Mouse (Mus musculus): ENCODE measurements around the gene Borcs6.
A peak's percentile ranks its signal among the peaks of the same experiment; 100 is the strongest.
"Not testable (repeated sequence)": the region's sequence is repeated elsewhere in the genome, so short reads cannot be mapped to it uniquely, and the experiment has no call there.

Gene Borcs6

DNA sequence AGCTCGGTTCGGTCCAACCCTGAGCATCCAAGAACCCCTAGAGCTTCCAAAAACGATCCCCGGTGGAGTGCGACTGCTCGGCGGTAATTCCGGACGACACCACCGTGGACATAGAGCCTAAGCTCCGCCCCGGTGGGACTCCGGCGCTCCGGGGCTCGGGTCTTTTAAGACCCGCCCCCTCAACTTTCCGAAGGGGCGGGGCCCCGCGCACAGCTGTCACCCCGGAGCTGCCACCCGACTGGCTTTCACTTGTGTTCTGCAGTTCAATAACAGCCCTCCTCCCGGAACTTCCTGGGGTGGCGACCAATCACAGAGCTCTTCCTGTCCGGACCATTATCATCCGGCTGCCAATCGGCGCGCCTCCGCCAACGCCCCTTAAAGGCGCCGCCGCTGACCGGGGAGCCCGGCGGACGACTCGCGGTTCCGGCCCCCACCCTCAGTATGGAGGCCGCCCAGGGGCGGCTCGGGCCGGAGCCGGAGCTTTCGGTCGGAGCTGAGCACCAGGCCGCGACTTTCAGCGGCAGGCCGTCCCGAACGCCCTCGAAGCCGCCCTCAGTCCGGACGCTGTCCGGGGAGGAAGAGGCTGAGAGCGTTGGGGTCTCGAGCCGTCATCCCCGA lies at the start of gene Borcs6:
Borcs6 (plus strand) TSS at position 361 of the 618 bp plus-strand sequence.
- DNase-seq (ENCODE audit: low read depth) = peak; percentile 92

DNA sequence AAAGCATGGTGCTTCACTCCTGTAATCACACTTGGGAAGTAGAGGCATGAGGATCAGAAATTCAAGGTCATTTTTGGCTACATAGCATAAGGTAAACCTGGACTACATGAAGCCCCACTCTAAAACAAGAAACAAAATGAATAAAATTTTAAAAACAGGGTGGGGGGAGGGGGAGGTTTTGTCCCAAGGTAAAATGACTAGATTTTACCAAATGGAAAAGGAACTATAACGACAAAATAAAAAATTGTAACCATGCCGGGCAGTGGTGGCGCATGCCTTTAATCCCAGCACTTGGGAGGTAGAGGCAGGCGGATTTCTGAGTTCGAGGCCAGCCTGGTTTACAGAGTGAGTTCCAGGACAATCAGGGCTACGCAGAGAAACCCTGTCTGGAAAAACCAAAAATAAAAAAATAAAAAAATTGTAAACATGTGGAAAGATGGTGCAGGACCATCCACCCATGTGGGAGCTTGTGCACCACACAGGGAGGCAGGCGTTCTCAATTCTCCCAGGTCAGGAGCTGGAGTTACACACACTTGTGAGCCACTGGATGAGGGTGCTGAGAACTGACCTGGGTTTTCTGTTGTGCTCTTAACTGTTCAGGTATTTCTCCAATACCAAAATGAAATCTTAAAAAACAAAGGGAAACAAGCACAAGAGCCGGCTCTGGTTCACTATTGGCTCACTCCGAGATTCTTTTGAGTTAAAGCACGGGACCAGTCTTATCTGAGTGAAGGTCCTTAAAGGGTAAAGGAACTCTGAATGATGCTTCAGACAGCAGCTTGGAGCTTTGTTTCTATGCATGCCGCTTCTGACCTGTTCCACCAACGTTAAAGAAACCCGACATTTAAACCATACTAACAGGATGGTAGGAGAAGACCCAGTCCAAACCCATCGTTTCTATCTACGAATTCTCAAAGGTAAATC lies 48.9 kb upstream of the Borcs6 start:
- no peak for DNase-seq (ENCODE audit: low read depth)

DNA sequence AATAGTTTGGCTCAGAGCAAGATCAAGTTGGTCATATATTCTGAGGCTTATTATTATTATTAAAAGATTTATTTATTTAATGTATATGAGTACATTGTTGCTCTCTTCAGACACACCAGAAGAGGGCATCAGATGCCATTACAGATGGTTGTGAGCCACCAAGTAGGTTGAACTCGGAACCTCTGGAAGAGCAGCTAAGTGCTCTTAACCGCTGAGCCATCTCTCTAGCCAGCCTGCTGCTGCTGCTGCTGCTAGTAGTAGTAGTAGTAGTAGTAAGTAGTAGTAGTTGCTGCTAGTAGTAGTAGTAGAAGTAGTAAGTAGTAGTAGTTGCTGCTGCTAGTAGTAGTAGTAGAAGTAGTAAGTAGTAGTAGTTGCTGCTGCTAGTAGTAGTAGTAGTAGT lies 48.1 kb upstream of the Borcs6 start:
- DNase-seq (ENCODE audit: low read depth) = not testable (repeated sequence)

DNA sequence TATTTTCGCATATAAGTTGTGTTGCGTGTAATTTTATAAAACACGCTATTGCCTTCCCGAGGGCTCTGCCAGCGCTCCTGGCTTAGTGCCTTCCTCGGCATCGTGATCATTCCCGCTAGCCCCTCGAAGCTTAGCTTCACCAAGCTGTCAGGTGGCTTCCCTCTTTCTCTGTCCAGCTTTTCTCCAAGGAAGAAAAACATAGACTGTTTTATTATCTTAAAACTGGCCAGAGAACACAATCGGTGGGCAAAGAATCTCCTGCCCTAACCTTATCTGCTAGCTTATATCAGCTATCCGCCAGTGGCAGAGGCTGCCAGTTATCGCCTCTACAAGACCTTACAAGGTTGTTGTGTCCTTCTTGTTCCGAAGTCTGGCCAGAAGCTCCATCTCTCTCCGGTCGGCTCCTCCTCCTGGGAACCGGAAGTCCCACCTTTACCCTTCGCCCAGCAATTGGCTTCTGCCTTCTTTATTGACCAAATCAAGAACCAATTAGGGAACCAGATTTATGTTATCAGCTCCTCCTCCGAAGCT lies 47.4 kb upstream of the Borcs6 start:
- DNase-seq (ENCODE audit: low read depth) = peak; percentile 82

DNA sequence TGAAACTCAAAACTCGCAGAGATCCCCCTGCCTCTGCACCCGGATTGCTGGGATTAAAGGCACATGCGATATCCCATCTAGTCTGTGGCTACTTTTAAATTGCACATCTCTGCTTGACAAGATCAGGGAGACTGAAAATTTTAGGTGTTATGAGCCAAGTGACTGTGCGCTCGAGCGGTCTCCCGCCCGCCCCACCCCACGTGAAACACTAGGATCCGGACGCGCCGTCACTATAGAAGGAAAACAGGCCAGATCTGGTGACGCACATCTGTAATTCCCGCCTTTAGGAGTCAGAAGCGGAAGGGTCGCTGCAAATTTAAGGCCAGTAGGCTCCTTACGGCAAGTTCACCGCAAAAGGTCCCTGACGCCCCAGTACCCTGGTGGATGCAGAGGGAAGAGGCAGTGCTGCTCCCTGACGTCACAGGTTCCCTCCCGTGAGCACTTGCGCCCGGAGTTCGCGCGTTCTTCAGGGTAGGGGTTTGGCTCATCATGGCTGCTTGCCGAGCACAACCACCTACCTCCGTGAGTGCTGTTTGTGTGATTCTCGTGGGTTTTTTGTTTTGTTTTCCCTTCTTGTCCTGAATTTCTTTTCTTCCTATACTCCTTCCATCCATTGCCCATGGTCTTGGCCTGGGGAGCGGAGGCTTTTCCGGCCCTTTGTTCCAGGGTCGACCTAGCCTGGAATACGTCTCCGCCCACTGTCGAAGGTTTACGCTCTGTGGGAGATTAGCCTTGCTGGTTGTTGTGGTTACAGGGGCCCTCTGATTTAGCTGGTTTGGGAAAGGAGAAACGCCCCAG lies 43.7 kb upstream of the Borcs6 start, which contains the start of gene Ctc1:
Ctc1 (plus strand) TSS at position 268 of the 798 bp plus-strand sequence.
- peak; percentile 92 for DNase-seq (ENCODE audit: low read depth)

DNA sequence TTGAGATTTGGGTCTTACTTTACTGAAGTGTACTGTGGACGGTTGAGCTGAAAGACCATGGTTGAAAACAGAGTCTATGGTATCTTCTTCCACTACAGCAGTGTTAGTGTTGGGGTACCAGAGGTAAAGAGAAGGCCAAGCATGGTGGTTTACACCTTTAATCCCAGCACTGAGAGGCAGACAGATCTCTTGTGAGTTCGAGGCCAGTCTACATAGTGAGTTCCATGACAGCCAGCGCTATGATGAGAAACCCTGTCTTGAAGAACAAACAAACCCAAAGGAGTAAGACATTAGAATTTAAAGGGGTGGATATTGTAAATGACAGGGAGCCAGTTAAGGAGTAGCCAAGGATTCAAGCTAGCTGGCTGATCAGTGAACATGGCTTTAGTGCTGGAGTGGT lies 42.8 kb upstream of the Borcs6 start:
- no peak for DNase-seq (ENCODE audit: low read depth)

DNA sequence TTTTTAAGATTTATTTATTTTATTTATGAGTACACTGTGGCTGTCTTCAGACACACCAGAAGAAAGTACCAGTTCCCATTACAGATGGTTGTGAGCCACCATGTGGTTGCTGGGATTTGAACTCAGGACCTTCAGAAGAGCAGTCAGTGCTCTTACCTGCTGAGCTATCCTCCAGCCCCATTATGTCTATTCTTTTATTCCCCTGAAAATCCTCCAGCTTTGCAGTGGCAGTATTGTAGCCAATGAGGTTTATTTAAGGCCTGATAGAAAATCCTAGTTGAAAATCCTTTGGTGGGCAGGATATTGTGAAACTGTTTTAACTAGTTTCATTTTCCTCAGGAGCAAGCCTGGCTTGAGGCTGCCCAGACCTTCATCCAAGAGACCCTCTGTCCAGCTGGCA lies 38.8 kb upstream of the Borcs6 start:
- DNase-seq (ENCODE audit: low read depth) = no peak

DNA sequence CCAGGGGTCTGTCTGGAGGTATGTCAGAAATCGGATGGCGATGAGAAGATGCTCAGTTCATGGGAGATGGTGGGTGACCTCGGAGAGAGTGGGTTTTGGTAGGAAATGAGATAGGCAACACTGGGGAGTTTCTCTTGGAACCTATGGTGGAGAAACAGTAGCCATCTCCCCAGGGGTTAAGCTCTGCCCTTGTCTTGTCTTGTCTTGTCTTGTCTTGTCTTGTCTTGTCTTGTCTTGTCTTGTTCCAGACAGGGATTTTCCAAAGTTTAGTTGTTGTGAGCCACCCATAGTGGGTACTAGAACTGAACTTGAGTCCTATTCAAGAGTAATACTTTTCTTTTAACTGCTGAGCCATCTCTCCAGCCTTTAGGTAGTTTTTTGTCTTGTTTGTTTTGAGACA lies 33.0 kb upstream of the Borcs6 start:
- DNase-seq (ENCODE audit: low read depth) = no peak

DNA sequence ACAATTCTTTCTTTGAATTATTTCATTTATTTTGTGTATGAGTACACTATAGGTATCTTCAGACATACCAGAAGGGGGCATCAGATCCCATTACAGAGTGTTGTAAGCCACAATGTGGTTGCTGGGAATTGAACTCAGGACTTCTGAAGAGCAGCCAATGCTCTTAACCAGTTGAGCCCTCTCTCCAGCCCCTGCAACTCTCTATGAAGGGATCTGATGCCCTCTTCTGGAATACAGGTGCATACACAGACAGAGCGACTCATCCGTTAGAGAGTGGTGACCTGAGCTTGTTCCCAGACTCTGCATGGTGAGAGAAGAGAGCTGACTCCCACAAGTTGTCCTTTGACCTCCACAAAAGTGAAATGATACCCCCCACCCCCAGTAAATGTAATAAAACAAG lies 30.7 kb upstream of the Borcs6 start:
- DNase-seq (ENCODE audit: low read depth) = no peak

DNA sequence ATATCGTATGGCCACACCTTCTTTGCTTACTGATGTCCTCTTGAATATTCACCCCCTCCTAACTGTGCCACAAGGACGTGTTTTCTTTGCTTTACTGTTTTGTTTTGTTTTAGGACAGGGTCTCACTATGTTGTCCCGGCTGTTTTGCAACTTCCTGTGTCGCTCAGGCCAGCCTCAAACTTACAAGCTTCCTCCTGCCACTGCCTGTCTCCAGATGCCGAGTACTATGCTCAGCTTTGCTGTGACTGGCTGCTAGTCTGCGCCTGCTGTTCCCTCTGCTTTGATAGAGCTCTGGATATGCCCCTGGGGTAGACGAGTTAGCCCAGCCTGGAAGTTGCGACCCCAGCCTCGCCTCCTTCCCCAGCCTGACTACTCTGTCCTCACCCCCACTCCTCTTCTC lies 26.0 kb upstream of the Borcs6 start:
- DNase-seq (ENCODE audit: low read depth) = no peak

DNA sequence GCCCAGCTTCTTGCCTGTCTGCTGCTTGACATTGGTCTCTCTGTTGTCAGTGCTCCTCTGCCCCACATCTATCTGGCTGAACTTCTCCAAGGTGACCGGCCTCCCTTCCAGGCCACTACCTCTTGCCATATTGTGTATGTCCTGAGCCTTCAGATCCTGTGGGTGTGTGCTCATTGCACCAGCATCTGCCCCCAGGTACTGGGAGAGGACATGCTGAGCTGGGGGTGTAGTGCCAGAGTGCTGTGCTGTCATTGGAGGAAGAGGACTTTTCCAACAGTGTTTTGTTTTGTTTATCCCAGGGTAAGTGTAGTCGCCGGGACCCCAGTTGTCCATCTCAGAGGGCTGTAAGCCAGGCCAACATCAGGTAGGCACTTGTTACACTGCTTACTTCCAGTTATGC lies 24.9 kb upstream of the Borcs6 start:
- no peak for DNase-seq (ENCODE audit: low read depth)

DNA sequence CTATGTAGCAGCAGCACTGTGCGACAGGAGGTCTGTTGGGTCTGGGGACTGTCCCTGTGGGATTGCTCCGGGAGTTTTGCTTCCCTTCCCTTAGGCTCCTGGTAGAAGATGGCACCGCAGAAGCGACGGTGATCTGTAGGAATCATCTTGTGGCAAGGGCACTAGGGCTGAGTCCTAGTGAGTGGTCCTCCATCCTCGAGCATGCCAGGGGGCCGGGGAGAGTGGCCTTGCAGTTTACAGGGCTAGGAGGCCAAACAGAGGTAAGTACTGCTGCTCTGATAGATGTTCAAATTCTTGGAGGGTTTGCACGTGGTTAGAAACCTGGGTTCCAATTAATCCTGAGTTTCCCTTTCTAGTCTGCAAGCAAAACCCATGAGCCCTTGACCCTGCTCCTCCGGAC lies 24.1 kb upstream of the Borcs6 start:
- DNase-seq (ENCODE audit: low read depth) = no peak

DNA sequence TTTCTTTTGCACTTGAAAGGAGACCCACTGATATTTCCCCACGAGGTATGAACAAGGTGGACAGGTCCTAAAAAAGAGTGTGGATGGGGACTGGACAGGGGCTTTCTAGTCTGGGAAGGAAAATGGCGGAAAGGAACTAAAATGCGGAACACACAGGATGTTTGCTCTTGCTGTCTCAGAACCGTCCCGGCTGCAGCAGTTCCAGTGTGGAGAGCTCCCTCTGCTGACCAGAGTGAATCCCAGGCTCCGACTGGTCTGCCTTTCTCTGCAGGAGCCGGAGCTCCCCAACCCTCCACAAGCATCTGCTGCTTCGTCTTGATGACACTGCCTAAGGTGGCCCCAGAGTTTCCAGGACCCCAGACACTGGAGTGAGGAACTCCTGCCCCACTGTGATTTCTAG lies 23.7 kb upstream of the Borcs6 start:
- peak; percentile 85 for DNase-seq (ENCODE audit: low read depth)

DNA sequence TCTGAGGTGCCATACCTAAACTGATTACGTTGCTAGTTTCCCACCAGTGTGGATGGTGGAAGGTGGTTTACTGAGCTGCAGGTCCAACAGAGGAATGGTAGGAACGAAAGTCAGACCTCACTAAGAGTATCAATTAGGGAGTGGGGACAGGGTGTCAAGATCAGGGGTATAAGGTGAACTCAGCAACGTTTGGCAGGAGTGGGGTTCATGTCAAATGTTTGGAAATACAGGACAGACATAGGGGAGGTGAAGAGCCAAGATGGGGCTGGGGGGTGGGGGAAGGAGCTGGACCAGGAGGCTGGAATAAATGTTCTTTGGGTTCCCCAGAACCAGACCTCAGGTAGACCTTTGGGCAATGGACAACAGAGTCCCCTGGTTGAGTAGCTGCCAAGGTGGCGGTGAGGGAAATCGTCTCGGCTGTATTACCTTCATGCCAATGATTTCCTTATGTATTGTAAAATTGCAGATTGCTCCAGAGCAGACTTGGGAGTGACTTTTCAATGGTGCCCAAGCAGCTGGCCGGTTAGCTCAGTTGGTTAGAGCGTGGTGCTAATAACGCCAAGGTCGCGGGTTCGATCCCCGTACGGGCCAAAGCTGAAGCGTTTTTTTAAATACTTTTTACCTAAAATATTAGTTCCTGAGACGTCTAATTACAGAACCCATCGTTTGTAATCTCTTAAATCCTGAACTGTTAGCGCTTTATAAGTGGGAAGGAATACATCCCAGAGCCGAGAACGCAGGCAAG lies 22.9 kb upstream of the Borcs6 start:
- no peak for DNase-seq (ENCODE audit: low read depth)

DNA sequence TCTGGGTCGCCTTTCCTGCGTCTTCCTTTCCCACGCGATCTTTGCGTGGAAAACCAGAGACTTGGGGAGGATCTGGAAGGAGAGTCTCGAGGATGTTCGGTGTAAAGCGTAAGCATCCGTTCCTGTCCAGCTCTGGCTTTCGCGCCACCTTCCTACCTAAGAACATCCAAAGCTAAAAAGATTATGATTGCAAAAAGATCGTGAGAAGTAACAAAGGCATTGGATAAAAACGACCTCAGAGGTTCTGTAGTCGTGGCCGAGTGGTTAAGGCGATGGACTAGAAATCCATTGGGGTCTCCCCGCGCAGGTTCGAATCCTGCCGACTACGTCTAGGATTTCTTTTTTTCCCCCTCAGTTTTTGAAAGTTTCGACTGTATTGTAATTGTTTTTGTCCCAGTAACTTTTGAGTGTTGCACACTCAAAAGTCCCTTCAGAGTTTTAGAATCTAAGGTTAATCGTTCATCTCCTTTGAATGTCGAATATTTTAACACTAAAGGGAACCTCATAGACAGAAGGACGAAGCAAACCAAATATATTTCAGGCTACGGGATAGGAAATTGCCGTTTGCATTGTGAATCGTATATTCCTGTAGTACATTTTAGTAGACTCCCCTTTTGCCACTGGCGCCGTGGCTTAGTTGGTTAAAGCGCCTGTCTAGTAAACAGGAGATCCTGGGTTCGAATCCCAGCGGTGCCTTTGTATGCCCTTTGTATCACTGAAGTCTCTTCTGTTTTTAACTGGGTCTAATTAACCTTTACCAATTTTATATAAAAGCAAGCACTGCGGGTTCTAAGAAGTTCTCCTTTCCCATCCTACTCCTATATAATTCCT lies 22.1 kb upstream of the Borcs6 start:
- DNase-seq (ENCODE audit: low read depth) = peak; percentile 84

DNA sequence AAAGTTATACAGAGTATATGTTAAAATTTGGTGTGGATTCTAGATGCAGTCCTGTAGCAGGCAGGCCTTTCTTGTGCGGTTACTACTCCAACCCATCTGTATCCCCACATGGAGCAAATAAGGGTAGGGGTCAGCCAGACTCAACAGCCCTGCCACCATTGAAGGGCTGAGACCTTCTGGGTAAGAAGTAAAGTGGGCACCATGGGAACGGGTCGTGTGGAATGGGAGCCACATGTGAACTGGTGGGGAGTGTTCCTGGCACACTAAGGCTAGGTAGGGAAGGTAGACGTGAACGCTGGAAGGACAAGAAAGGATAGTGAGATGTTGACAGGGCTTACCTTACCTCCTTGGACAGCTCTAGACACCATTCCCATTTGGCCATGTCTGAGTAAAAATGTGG lies 21.3 kb upstream of the Borcs6 start:
- DNase-seq (ENCODE audit: low read depth) = no peak

DNA sequence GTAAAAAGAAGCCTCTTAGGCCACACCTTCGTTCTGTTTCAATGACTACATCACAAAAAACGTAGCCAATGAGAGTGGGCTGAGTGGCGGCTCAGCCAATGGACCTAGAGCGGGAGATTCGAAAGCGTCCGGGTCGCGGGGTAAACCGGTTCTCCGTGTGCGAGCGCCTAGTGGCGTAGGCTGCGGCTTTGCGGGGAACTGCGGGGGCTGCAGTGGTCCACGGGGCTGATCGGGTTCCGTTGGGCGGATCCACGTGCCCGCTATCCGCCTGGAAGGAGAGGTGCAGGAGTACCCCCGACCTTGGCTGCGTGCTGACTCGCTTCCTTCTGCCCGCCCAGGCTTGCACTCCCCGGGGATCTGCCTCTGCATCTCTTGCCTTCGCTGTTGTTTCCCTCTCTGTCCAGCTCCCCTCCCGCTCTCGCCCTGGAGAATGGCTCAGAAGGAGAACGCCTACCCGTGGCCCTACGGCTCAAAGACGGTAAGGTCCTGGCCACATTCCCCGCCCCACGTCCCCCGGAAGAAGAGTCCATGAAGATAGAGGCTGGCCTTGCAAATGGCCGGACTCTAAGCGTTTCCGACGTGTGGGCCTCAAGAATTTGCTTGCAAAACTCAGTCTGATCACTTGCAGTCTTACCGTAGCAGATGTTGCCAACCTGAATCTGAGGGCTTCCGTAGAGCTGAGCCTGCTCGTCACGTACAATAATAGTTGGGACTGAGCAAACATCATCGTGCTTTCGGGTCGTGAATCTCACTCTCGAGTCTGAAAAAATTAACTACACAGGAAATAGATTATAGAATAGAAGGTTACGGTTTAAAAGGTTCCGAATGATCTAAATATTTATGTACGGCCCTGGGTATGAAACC lies 13.8 kb upstream of the Borcs6 start, which contains the start of gene Aurkb:
Aurkb (plus strand) TSS at position 117 of the 864 bp plus-strand sequence.
- DNase-seq (ENCODE audit: low read depth) = peak; percentile 86

DNA sequence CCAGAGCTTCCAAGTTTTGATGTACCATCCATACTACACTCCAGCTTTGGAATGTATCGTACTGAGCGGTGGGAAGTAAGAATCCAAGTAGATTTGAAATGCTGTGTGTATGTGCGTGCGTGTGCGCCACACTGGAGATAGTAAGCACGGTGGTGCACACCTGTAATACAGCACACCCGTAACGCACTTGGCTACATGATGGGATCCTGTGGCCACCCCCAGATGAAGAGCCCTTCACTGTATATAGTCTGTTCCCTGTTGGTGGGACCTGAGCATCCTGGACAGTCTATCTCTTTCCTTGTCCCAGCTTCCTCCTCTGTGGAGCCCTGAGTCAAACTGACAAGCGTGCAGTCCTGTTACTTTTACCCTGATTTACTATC lies 13.1 kb upstream of the Borcs6 start:
- DNase-seq (ENCODE audit: low read depth) = no peak

DNA sequence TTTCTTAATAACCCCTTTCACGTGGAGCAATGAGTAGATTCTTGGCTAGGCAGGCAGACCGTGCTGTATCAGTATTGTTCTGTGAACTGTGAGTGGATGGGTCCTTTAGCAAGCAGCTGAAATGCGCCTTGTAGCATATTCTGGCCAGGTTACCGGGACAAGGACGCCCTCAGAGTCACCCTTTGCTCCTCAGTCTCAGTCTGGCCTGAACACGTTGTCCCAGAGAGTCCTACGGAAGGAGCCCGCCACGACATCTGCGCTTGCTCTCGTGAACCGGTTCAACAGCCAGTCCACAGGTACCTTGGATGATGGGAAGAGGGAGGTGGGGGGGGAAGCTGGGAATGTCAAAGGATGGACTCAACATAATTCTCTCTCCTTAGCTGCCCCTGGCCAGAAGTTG lies 11.9 kb upstream of the Borcs6 start:
- no peak for DNase-seq (ENCODE audit: low read depth)

DNA sequence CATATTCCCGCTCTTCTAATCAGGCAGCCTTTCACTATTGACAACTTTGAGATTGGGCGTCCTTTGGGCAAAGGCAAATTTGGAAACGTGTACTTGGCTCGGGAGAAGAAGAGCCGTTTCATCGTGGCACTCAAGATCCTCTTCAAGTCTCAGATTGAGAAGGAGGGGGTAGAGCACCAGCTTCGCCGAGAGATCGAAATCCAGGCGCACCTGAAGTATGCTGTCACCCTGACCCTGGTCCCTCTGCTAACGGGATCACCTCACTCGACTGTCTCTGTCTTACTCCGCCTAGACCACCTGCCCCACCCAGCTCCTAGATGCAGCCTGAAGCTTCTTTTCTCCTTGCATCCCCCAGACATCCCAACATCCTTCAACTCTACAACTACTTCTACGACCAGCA lies 11.4 kb upstream of the Borcs6 start:
- DNase-seq (ENCODE audit: low read depth) = no peak

All from c-Kit-positive CD71-negative TER-119-negative erythroid progenitor cells, embryonic 14.5 days (primary cell).